Mouse (Mus musculus): Measurements from ENCODE around the gene Apbb1.

Apbb1 gene

GRCm38 (mm10) chr7:105516669-105517360 lies 64.6 kb downstream of the Apbb1 start:
- no peak for DNase-seq

GRCm38 (mm10) chr7:105515178-105515577 lies 66.3 kb downstream of the Apbb1 start:
- DNase-seq, result peak; percentile 54

- DNase-seq, result no peak
Measured at GRCm38 (mm10) chr7:105514561-105514960, 66.9 kb downstream of the Apbb1 start.

GRCm38 (mm10) chr7:105513845-105514291 lies 67.6 kb downstream of the Apbb1 start:
- no peak for DNase-seq

- no peak for DNase-seq
Measured at GRCm38 (mm10) chr7:105510143-105510542, 71.3 kb downstream of the Apbb1 start.

Data from right cerebral cortex, postnatal 25 days (tissue).